Mouse (Mus musculus) frontal cortex, adult (tissue): ENCODE data around the gene Ttc32.

Source experiments
- ATAC-seq: cut with Nextera tagmentation; 2 replicates; pipeline ENCODE4 v1.9.2; 2017; ENCODE audit warnings: mild to moderate bottlenecking, moderate library complexity, mixed read lengths; ENCODE audit not compliant: low TSS enrichment

Gene Ttc32

GRCm38 (mm10) chr12:9044666-9045065 is 14.9 kb downstream of the Ttc32 start:
- no peak for ATAC-seq

GRCm38 (mm10) chr12:9046674-9047073 is 16.9 kb downstream of the Ttc32 start:
- no peak for ATAC-seq

- no peak for ATAC-seq
These were observed 18.3 kb downstream of the Ttc32 start for GRCm38 (mm10) chr12:9048090-9048489.

GRCm38 (mm10) chr12:9050824-9051223 is 21.0 kb downstream of the Ttc32 start:
- no peak for ATAC-seq

GRCm38 (mm10) chr12:9052075-9052829 is 22.5 kb downstream of the Ttc32 start:
- peak; percentile 90 for ATAC-seq

- ATAC-seq, result peak; percentile 64
These were observed 23.5 kb downstream of the Ttc32 start for GRCm38 (mm10) chr12:9053345-9053744.

- ATAC-seq, result no peak
These were observed 24.2 kb downstream of the Ttc32 start for GRCm38 (mm10) chr12:9054012-9054411.

GRCm38 (mm10) chr12:9055269-9055668 is 25.5 kb downstream of the Ttc32 start:
- ATAC-seq, result no peak

- no peak for ATAC-seq
These were observed 29.7 kb downstream of the Ttc32 start for GRCm38 (mm10) chr12:9059502-9059901.

- ATAC-seq, result no peak
These were observed 30.2 kb downstream of the Ttc32 start for GRCm38 (mm10) chr12:9059965-9060364.

- no peak for ATAC-seq
These were observed 33.8 kb downstream of the Ttc32 start for GRCm38 (mm10) chr12:9063611-9064010.

- ATAC-seq, result no peak
These were observed 41.3 kb downstream of the Ttc32 start for GRCm38 (mm10) chr12:9071058-9071457.

GRCm38 (mm10) chr12:9071493-9071892 is 41.7 kb downstream of the Ttc32 start:
- no peak for ATAC-seq

- ATAC-seq, result no peak
These were observed 47.8 kb downstream of the Ttc32 start for GRCm38 (mm10) chr12:9077554-9078125.

- no peak for ATAC-seq
These were observed 60.4 kb downstream of the Ttc32 start for GRCm38 (mm10) chr12:9090226-9090625.
